Mouse (Mus musculus) forebrain, embryonic 16.5 days (tissue): ENCODE measurements around the gene Cldn34b2. TPM values are rescaled to one million over a fixed set of nuclear protein-coding genes. Genes with fewer than 3 reads are reported as not detected.
"Not testable (repeated sequence)": the region's sequence is repeated elsewhere in the genome, so short reads cannot be mapped to it uniquely, and the experiment has no call there.

Source experiments
- ATAC-seq: fragments of 200-750 bp; cut with Nextera tagmentation; 2 replicates; pipeline ENCODE4 v1.8.0; 2017; ENCODE audit warnings: mild to moderate bottlenecking, moderate library complexity
- H3K27ac ChIP-seq: fragments of 300-500 bp; sonication (generic); 2 replicates; pipeline ENCODE4 v1.5.1; 2014; ENCODE audit warnings: low read length, control low read depth
- H3K27me3 ChIP-seq: fragments of 300-500 bp; sonication (generic); replicated peaks from 2 replicates; pipeline ENCODE4 v1.6.1; 2014; ENCODE audit warnings: low read length; ENCODE audit not compliant: control insufficient read depth, insufficient read depth
- H3K36me3 ChIP-seq: fragments of 300-500 bp; sonication (generic); 2 replicates; pipeline ENCODE4 v1.6.1; 2014; ENCODE audit not compliant: control insufficient read depth, insufficient read depth
- H3K4me1 ChIP-seq: fragments of 300-500 bp; sonication (generic); replicated peaks from 2 replicates; pipeline ENCODE4 v1.6.1; 2014; ENCODE audit warnings: low read length; ENCODE audit not compliant: control insufficient read depth, insufficient read depth
- H3K4me2 ChIP-seq: fragments of 300-500 bp; sonication (generic); 2 replicates; pipeline ENCODE4 v1.6.1; 2014; ENCODE audit warnings: mild to moderate bottlenecking, low read length, control low read depth
- H3K4me3 ChIP-seq: fragments of 300-500 bp; sonication (generic); replicated peaks from 2 replicates; pipeline ENCODE4 v1.5.1; 2014; ENCODE audit warnings: mild to moderate bottlenecking, low read length, control low read depth
- H3K9ac ChIP-seq: fragments of 300-500 bp; sonication (generic); replicated peaks from 2 replicates; pipeline ENCODE4 v1.6.1; 2014; ENCODE audit warnings: low read depth, low read length, control low read depth
- H3K9me3 ChIP-seq: fragments of 300-500 bp; sonication (generic); 2 replicates; pipeline ENCODE4 v1.6.1; 2016; ENCODE audit warnings: low read length; ENCODE audit not compliant: control insufficient read depth
- WGBS: fragments of 180-500 bp; shearing (Covaris S2); extraction: QIAGEN DNeasy Blood & Tissue Kit; methylation state at CpG from one replicate; pipeline ENCODE4 v1.1.7; 2014; 5-methylcytosine and 5-hydroxymethylcytosine counted together
- polyA plus RNA-seq: library from polyadenylated mRNA; unstranded; fragments of >200 nt; fragmentation: Nextera tagmentation; extraction: Ambion mirVana; gene quantifications from 2 replicates; pipeline ENCODE4 v1.2.1, GENCODE M21; 2015

Cldn34b2 gene
- polyA plus RNA-seq, 1 experiment from 2014 or later, result not detected

DNA sequence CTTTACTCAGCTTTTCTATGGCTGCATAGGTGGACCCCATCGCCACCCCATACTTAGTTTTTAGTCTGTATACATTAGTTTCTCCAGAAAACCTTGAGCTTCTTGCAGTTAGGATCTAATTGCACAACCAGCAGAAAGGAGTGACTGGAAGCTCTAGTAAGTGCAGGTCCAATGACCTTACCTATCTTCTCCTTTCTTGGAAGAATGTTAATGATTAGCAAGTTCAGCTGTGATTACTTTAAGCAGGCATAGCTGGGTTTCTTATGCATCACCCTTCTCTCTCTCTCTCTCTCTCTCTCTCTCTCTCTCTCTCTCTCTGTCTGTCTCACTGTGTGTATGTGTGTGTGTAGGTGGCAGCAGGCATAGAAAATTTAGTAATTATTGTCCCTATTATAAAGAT is 23.7 kb upstream of the Cldn34b2 start:
- H3K9ac ChIP-seq, result no peak overlapping the region
- no peak overlapping the region for H3K4me3 ChIP-seq
- 92% methylated on average over 1 of the region's 1 CpGs for WGBS
- H3K9me3 ChIP-seq, result no peaks in the 10 kb centered on the region
- no peaks in the 10 kb centered on the region for H3K4me1 ChIP-seq
- H3K27ac ChIP-seq, result no peak overlapping the region
- no peak overlapping the region for H3K4me2 ChIP-seq
- no peaks in the 10 kb centered on the region for H3K36me3 ChIP-seq
- no peak for ATAC-seq
- no peaks in the 10 kb centered on the region for H3K27me3 ChIP-seq

DNA sequence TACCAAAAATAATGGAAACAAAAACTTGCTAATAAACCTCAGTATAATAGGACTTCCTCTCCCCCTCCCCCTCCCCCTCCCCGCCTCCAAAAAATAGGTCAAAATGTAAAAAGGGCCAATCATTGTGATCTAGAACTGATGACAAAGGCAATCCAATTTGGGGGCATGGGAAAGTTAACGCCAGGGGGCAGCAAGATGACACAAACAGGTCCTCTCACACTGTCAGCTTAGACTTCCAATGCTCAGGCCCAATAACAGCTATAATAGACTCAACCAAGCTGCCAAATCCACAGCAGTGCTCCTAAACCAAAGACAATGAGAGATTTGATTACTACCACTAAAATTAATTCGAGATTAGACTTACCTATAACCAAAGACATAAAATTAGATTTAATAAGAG is 16.5 kb upstream of the Cldn34b2 start:
- no peak overlapping the region for H3K9ac ChIP-seq
- H3K27ac ChIP-seq, result no peak overlapping the region
- H3K36me3 ChIP-seq, result no peaks in the 10 kb centered on the region
- 17% methylated on average over 3 of the region's 3 CpGs for WGBS
- ATAC-seq, result no peak
- H3K4me1 ChIP-seq, result no peaks in the 10 kb centered on the region
- H3K4me3 ChIP-seq, result no peak overlapping the region
- H3K27me3 ChIP-seq, result no peaks in the 10 kb centered on the region
- no peak overlapping the region for H3K4me2 ChIP-seq
- H3K9me3 ChIP-seq, result no peaks in the 10 kb centered on the region

DNA sequence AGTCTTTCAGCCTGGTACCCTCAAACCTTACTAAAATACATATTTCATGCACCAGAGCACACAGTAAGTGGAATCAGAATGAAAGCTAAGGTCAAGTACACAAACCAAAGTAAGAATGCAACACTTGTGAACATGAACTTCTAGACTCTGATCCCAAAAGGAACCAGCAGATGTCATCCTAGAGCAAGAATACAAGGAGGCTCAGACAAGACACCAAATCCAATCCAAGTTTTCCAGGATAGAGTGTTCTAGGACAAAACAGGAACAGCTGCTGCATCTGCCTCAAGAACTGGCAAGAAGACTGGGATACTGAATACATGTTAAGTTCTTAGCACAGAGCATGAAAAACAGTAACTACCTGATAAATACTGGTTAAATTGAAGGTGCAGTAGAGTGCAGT is 30.2 kb downstream of the Cldn34b2 start:
- no peak for ATAC-seq
- H3K27me3 ChIP-seq, result no peaks in the 10 kb centered on the region

DNA sequence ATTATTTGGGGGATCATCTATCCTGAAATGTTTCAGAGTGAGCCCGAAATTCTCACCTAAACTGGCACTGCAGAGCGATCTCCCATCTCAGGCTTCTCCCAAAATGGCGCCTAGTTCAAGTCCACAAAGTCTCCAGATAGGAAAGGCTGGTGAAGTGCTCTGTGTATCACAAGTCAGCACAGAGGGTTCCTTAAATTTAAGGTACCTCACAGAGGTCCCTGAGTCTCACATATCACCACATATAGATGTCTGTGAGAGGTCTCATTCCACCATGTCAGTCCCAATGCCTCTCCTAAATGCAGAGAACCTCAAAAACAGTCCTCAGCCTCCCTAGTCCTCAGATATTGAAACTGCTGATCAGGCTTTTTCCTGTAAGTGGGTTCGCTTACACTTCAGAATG is 34.6 kb downstream of the Cldn34b2 start, which contains the start of gene Magea2:
TSS of gene Magea2 (minus strand) at position 101 of the 400 bp plus-strand sequence.
- not testable (repeated sequence) for H3K27me3 ChIP-seq, H3K4me1 ChIP-seq, H3K9me3 ChIP-seq, H3K9ac ChIP-seq, H3K36me3 ChIP-seq, H3K4me2 ChIP-seq, H3K4me3 ChIP-seq, ATAC-seq, H3K27ac ChIP-seq
- 80% methylated on average over 3 of the region's 4 CpGs for WGBS

More for the DNA sequence above, 30.2 kb downstream of the Cldn34b2 start:
- H3K36me3 ChIP-seq, result no peaks in the 10 kb centered on the region
- H3K9me3 ChIP-seq, result no peaks in the 10 kb centered on the region; the same call in 1 of the 2 replicates
- H3K4me1 ChIP-seq, result no peaks in the 10 kb centered on the region
- H3K4me2 ChIP-seq, result no peak overlapping the region
- H3K27ac ChIP-seq, result no peak overlapping the region
- H3K4me3 ChIP-seq, result no peak overlapping the region
- no peak overlapping the region for H3K9ac ChIP-seq

DNA sequence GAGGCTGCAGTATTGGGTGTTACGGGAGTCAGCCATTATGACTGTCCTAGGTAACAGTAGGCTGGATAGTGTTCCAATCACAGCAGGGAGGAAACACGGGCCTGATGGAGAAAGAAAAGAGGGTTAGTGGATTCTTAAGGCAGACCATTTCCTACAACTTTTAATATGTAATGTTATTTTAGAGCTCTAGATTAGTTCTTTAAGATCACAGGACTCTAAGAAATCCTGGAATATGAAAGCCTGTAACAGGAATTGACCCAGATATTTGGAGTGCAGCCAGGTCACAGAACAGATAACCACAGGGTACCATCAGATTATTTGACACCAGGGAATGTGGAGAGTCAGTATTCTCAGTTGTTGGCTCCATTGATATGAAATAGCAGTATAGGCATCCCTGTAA is 38.5 kb downstream of the Cldn34b2 start, which contains the start of gene Magea1:
TSS of gene Magea1 (minus strand) at position 101 of the 400 bp plus-strand sequence.
- not testable (repeated sequence) for H3K4me2 ChIP-seq, H3K9ac ChIP-seq, ATAC-seq, H3K9me3 ChIP-seq, H3K27ac ChIP-seq, H3K36me3 ChIP-seq, H3K4me3 ChIP-seq, H3K27me3 ChIP-seq, H3K4me1 ChIP-seq
- WGBS, result 100% methylated on average over 1 of the region's 2 CpGs

Other genes with a start within 250 kb of the Cldn34b2 start
- not detected in 2 replicates for gene Cldn34b1, start 238.1 kb downstream of the Cldn34b2 start, polyA plus RNA-seq
- not detected in 2 replicates for gene Magea6, start 192.4 kb downstream of the Cldn34b2 start, polyA plus RNA-seq
- gene Magea3, start 178.9 kb downstream of the Cldn34b2 start, polyA plus RNA-seq, result not detected in 2 replicates
- gene Magea8, start 132.6 kb downstream of the Cldn34b2 start, polyA plus RNA-seq, result not detected in 2 replicates
- not detected in 2 replicates for gene Magea5, start 65.3 kb downstream of the Cldn34b2 start, polyA plus RNA-seq
- gene Magea1, start 38.6 kb downstream of the Cldn34b2 start, polyA plus RNA-seq, result not detected in 2 replicates
- not detected in 2 replicates for gene Magea2, start 34.7 kb downstream of the Cldn34b2 start, polyA plus RNA-seq
- gene Sat1, start 88.0 kb upstream of the Cldn34b2 start, polyA plus RNA-seq, result 53.7 and 62.9 TPM in 2 replicates
- 34.3 and 37.4 TPM in 2 replicates for gene Acot9, start 134.0 kb upstream of the Cldn34b2 start, polyA plus RNA-seq
- gene Prdx4, start 212.3 kb upstream of the Cldn34b2 start, polyA plus RNA-seq, result 86.3 and 94.3 TPM in 2 replicates